Mouse (Mus musculus) A20 (cell line): ENCODE data around the gene Mlf2.

Source experiments
- DNase-seq: peaks from one replicate; pipeline ENCODE4 v3.0.0-alpha.2; 2011; ENCODE audit warnings: low read depth, low spot score

The Mlf2 gene

GRCm38 (mm10) chr6:124913214-124913613, 18.0 kb upstream of the Mlf2 start:
- no peak for DNase-seq

- DNase-seq = no peak
Measured at GRCm38 (mm10) chr6:124913721-124914285, 17.4 kb upstream of the Mlf2 start.

GRCm38 (mm10) chr6:124914511-124914910, 16.7 kb upstream of the Mlf2 start:
- DNase-seq = no peak

GRCm38 (mm10) chr6:124915160-124915941, 15.8 kb upstream of the Mlf2 start:
- no peak for DNase-seq

GRCm38 (mm10) chr6:124915942-124916694, 15.1 kb upstream of the Mlf2 start:
- no peak for DNase-seq

GRCm38 (mm10) chr6:124916695-124917517, 14.3 kb upstream of the Mlf2 start:
- peak; percentile 88 for DNase-seq

- DNase-seq = peak; percentile 73
Measured at GRCm38 (mm10) chr6:124917518-124918330, 13.5 kb upstream of the Mlf2 start.

- no peak for DNase-seq
Measured at GRCm38 (mm10) chr6:124918331-124918690, 12.9 kb upstream of the Mlf2 start.

- no peak for DNase-seq
Measured at GRCm38 (mm10) chr6:124918890-124919627, 12.1 kb upstream of the Mlf2 start.

- peak; percentile 97 for DNase-seq
Measured at GRCm38 (mm10) chr6:124919695-124920317, 11.4 kb upstream of the Mlf2 start, which contains the start of gene Ptms. Gene Ptms, minus strand, starts transcription at chr6:124920103.

- DNase-seq = no peak
Measured at GRCm38 (mm10) chr6:124920318-124921085, 10.7 kb upstream of the Mlf2 start.

GRCm38 (mm10) chr6:124921539-124921938, 9.6 kb upstream of the Mlf2 start:
- peak; percentile 76 for DNase-seq

GRCm38 (mm10) chr6:124925173-124925793, 5.9 kb upstream of the Mlf2 start:
- DNase-seq = no peak

- DNase-seq = no peak
Measured at GRCm38 (mm10) chr6:124925941-124926340, 5.2 kb upstream of the Mlf2 start.

GRCm38 (mm10) chr6:124930231-124930630, 955 bp upstream of the Mlf2 start:
- no peak for DNase-seq

- peak; percentile 61 for DNase-seq
Measured at GRCm38 (mm10) chr6:124931525-124932313, 533 bp downstream of the Mlf2 start.

GRCm38 (mm10) chr6:124932314-124932695, 1.1 kb downstream of the Mlf2 start:
- no peak for DNase-seq

GRCm38 (mm10) chr6:124933127-124933526, 1.9 kb downstream of the Mlf2 start:
- no peak for DNase-seq
